Mouse (Mus musculus) thymus, postnatal 14 days (tissue): ENCODE measurements at regions not wholly inside any gene's neighbourhood (a gene's known extent, or its start where the extent isn't known, plus 50 kb on each side); places are given as distances from the start of the nearest gene placed in this dataset.

Source experiments
- DNase-seq: peaks from one replicate; pipeline ENCODE4 v3.0.0; 2021

DNA sequence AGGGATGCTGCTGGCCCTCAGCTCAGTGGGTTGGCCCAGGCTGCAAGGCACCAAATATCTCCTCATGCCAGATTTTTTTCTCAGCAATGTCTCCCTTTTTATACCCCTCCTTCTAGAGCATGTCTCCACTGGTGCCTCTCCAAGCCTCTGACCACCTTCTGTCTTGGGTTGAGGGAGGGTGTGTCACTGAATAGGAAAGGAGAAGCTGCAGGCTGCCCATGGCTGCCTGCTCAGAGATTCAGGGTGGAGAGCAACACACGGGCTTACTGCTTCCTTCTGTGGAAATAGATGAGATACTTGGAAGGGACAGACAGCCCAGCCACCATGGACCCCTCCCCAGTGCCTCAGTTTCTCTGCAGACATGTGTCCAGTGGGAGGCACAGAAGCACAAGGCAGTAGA is 156.0 kb downstream of the Sec61b start:
- DNase-seq = no peak

DNA sequence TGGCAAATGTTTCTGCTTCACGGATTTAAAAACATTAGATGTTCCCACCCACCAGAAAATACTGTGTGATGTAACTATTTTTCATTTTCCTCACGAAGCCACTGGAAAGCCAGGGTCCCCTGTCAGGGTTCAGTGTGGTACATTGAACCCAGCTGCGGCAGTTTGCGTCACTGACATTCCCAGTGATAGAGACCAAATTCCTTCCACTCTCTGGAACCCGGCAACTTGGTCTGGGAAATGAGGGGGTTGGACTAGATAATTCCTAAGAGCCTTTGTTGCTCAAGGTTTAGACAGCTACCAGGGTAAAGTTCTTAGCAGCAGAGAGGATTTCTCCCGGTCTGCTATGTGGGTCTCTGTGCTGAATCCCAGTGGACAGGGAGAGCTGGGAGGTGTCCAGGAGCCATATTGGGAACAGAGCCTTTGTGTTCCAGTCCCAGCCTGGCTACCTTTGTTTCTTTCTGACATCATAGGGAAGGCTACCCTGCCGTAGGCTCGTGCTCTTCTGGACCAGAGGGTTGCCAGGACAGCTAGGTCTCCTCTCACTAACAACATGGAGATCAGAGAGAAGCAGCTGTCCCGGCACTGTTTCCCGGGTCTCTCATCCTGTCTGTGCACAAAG is 164.5 kb downstream of the Sec61b start:
- no peak for DNase-seq

DNA sequence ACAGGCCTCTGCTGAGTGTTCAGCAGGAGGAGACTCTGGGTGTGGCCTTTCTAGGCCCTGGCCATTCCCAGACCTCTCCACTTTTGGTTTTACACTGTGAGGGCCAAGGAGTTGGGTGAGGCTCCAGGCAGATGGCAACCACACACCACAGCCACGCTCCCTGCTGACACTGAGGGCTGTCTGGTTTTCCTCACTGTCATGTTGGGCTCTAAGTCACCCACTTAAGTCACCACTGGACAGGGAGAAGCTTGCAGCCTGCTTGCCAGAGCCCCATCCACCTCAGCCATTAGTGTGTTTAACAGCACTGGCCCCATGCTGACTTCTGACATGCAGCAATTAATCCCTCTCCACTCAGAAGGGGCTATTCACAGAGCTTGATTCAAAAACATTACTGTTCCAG is 170.6 kb downstream of the Sec61b start:
- no peak for DNase-seq

- DNase-seq = no peak
These were observed 174.2 kb downstream of the Sec61b start for GRCm38 (mm10) chr4:47648701-47649100.

DNA sequence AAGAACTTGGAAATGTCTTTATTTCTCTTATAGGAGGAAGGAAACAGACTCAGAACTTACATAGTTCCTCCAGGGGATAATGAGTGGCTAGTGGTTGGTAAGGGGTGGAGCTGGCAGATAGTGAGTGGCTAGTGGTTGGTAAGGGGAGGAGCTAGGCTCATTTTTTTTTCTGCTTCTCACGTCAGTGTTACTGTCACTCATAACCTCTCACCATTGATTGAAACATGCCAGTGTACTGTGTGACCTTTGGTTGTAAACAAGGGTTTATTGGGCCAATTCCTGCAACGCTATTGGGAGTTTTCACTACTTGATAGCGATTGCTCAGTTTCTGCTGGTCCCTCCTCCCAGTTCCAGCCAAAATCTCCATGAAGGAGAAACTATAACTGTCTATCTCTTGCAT is 175.5 kb downstream of the Sec61b start:
- no peak for DNase-seq

GRCm38 (mm10) chr4:47651521-47651920 is 177.1 kb downstream of the Sec61b start:
- no peak for DNase-seq

- no peak for DNase-seq
These were observed 178.7 kb downstream of the Sec61b start for GRCm38 (mm10) chr4:47653143-47653542.

DNA sequence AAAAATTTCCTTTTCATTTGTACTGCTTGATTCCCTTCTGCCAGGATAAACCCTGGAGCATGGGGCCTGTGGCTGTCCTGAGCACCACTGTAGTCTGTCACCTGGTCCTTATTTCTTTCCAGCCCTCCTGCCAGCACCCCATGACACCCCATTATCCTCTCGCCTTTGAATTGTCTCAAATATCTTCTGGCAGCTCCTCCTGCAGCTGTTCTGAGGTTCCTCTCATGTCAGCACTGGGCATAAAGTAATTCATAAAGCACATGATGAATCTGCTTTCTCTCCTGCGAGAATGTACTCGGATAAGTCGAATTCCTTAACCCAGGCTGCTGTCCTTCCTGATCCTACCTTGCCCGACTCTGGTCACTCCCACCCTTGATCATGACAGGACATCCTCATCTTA is 195.1 kb downstream of the Sec61b start:
- no peak for DNase-seq

- no peak for DNase-seq
These were observed 196.0 kb downstream of the Sec61b start for GRCm38 (mm10) chr4:47670476-47670875.

DNA sequence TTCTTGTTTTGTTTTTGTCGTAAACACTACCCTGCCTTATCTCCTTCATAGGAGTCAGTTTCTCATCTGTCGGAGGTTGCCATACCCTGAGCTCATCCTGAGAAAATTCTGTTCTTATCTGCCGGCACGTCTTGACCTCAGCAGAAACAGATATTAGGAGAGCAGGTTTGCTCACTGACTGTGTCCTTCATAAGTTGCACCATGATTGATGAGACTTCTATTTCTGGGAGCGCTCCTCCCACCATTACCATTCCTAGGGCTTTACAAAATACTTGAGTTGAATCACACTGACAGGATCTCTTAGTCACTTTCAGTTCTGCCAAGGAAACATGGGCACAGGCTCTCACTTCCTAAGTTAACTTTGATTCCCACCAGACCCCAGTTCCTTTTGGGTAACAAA is 196.9 kb downstream of the Sec61b start:
- no peak for DNase-seq

- no peak for DNase-seq
These were observed 206.7 kb downstream of the Sec61b start for GRCm38 (mm10) chr4:47681141-47681540.

DNA sequence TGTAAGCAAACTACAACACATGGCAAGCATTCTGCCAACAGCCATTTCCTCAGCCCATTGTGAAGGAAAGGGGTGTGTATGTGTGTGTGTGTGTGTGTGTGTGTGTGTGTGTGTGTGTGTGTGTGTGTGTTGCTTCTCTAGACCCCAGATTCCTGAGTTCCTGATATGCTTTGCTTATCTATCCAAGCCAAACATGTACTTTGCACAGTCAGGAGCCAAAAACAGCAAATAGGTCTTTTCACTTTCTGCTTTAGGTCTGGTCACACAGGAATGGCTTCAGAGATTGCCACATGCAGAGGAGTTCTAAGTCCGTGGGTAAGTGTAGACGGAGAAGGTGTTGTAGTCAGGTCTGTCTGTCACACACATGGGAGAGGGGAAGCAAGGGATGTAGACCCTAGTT is 216.7 kb downstream of the Sec61b start:
- no peak for DNase-seq

DNA sequence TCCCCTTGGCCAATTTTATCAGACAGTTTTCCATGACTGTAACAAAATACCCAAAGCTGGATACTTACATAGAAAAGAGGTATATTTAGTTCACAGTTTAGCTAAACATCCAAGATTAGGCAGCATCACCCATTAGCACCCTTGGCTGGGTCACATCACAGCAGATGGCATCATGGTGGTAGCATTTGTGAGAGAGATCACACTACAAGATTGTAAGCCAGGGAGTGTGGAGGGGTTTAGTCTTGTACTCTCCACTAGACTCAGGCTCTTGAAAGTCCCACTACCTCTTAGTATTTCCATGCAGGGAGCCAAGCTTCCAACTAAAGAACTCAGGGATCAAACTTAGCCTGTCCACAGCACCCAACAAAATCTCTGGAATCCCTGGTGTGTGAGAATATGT is 218.2 kb downstream of the Sec61b start:
- DNase-seq = no peak

DNA sequence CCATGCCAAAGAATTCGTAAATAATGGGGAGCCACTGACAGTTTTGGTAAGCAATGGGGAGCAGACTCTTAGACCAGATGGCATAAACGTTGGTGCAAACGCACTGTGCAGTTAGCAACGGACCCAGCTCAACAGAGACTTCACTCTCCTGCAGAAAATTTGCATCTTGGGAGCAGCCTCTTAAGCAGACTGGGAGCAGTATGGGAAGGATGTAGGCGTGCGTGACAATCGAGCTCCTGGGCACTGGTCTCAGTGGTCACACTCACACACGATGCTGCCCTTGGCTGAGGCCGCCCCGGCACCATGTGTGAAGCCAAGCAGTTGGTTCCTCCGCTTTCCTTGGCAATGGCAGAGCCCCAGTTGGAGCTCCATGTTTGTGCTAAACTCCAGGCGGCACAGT is 218.8 kb downstream of the Sec61b start:
- no peak for DNase-seq

GRCm38 (mm10) chr4:47697071-47697470 is 222.6 kb downstream of the Sec61b start:
- no peak for DNase-seq

DNA sequence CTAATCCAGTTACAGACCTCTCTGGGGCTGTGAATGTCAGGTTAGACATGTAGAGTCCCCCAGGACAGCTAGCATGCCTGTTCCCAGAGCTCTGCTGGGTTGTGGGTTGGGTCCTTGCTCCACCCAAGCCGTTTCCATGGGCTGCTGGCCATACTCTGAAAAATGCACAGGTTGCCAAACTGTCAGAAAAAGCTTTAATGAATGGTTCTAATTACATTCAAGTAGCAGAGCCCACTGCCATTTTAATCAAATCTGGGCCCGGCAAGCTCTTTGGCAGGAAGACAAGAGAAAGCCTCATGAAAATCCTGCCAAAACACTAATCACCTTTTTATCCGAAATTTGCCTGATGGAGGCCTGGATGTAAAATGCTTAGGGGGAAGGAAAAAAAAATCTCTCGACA is 224.1 kb downstream of the Sec61b start:
- DNase-seq = no peak

DNA sequence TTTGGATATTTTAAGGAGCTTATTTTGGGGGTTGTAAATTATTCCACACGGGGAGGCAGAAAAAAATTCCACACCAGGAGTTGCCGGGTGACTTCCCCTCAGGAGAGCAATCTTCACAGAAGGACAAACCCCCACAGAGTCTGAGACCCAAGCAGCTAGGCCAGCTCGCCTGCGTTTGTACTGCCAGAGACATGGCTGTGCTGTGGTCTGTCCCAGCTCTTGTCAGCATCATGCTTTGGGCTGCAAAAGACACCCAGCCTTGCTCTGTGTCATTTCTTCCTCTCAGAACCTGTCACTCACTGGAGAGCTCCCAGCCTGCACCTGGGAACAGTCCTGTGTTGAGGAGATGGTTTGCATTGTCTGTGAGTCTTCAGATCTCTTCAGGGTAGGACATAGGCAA is 224.5 kb downstream of the Sec61b start:
- no peak for DNase-seq

DNA sequence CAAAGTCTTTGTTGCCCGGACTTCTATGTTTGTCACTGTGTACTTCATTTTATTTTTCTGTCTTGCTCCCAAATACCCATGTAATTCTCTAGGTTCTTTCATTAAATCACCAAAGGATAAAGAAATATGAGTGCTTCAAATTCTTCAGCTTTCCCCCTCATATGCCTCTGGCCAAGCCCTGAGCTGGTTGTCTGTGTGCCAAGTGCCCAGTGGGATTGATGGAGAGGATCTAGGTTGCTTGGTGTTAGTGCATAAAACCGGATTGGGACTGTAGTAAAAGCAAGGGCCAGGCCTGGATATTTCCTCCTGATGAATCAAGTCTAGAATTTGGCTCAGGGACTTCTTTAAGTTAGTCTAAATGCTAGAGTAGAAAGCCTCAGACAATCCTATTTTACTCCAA is 229.0 kb downstream of the Sec61b start:
- no peak for DNase-seq

GRCm38 (mm10) chr4:47704607-47705006 is 230.1 kb downstream of the Sec61b start:
- DNase-seq = no peak

- DNase-seq = no peak
These were observed 233.5 kb downstream of the Sec61b start for GRCm38 (mm10) chr4:47707966-47708365.

DNA sequence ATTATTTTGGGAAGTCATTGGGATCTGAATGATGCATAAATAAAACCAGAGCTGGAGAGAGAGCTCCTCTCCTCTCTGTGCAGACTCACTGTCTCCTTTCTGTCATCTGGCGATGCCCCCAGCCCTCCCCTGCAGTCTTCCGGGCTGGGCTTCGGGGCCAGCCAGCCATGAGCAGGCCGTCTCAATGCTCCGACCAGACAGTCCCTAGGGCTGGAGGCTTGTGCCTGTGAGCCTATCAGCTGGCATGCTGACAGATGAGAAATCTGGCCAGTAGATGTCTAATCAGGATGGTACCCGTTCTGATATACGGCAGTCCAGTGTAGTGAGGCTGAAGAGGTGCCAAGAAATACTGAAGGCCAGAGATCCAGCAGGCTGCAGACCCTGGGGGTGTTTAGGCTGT is 238.9 kb downstream of the Sec61b start:
- no peak for DNase-seq

- no peak for DNase-seq
These were observed 250.0 kb downstream of the Sec61b start for GRCm38 (mm10) chr4:47724331-47725004.

DNA sequence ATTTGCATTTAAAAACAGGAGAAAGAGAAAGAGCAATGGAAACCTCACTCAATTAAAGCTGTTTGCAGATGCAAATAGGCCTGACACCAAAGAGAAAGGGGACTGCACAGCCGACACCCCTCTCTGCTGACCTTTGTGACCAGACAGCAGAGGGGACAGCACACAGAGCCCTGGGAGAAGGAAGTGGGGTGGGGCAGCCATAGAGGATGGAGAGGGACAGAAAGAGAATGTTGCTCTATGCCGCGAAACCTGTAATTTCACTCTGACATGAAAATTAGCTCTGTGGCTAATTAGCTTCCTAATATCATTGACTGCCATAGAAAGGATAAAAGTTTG is 250.5 kb downstream of the Sec61b start:
- no peak for DNase-seq

- DNase-seq = peak; percentile 10
These were observed 272.2 kb downstream of the Sec61b start for GRCm38 (mm10) chr4:47746498-47747190.
